Mouse (Mus musculus): ENCODE measurements around the gene Rftn2. TPM values are rescaled to one million over a fixed set of nuclear protein-coding genes. Genes with fewer than 3 reads are reported as not detected.

The Rftn2 gene
- polyA plus RNA-seq, 1 experiment from 2014 or later = 7.1 TPM

DNA sequence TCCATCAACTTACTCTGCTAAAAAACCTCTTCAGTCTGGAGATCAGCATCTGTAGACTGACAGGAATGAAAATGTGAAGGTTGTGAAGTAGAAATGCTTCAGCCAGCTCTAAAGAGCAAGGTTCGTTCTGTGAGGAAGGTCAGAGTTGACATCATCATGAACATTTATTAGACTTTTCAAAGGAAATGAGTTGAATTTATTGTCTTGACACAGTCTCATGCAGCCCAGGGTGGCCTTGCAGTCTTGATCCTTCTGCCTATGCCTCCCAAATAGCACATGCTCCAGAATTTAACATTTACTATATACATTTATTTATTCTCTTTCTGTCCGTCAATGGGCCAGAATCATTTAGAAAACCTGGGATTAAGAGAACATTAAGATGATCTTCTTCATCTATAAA, 103.0 kb downstream of the Rftn2 start:
- Histone ChIP-seq H3K27me3 (replicated peaks; ENCODE audit: control insufficient read depth, insufficient read depth, low read length) (no peaks in the 10 kb centered on the region), H3K9me3 (ENCODE audit: control insufficient read depth, low read length) (0 out of 2 replicates have a peak, but pooled peaks cover 4% of the 10 kb centered on the region), H3K4me3 (ENCODE audit: low read length) (no peak overlapping the region), H3K4me2 (ENCODE audit: low read depth, low read length) (no peak overlapping the region), H3K9ac (ENCODE audit: low read depth, low read length) (no peak overlapping the region), H3K4me1 (ENCODE audit: control insufficient read depth, insufficient read depth, low read length) (no peaks in the 10 kb centered on the region), H3K36me3 (ENCODE audit: control insufficient read depth, insufficient read depth, low read length) (no peaks in the 10 kb centered on the region; the same call in 1 of the 2 replicates), H3K27ac (ENCODE audit: low read length) (no peak overlapping the region)
- 77% methylated on average over 2 of the region's 2 CpGs for WGBS
- ATAC-seq = no peak

DNA sequence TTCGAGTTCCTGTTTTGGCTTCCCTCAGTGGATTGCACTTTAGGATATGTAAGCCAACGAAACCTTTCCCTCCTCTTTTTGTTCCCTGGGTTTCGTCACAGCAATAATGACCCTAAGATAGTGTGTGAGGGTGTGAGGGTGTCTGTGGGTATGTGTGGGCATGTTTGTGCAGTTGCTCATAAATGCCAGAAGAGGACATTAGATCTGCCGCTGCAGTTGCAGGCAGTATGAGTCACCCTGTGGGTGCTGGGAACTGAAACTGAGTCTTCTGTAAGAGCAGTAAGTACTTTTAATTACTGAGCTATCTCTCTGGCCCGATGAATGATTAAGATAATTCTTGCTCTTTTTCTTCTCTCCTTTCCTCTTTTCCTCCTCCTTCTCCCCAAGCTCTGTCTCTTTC, 103.5 kb downstream of the Rftn2 start:
- H3K4me2 ChIP-seq (ENCODE audit: low read depth, low read length) = no peak overlapping the region
- no peaks in the 10 kb centered on the region; the same call in 1 of the 2 replicates for H3K36me3 ChIP-seq (ENCODE audit: control insufficient read depth, insufficient read depth, low read length)
- 0 out of 2 replicates have a peak, but pooled peaks cover 4% of the 10 kb centered on the region for H3K9me3 ChIP-seq (ENCODE audit: control insufficient read depth, low read length)
- 91% methylated on average over 5 of the region's 5 CpGs for WGBS
- H3K9ac ChIP-seq (ENCODE audit: low read depth, low read length) = no peak overlapping the region
- H3K27me3 ChIP-seq (replicated peaks; ENCODE audit: control insufficient read depth, insufficient read depth, low read length) = no peaks in the 10 kb centered on the region
- no peak overlapping the region for H3K27ac ChIP-seq (ENCODE audit: low read length)
- ATAC-seq = no peak
- no peak overlapping the region for H3K4me3 ChIP-seq (ENCODE audit: low read length)
- H3K4me1 ChIP-seq (ENCODE audit: control insufficient read depth, insufficient read depth, low read length) = no peaks in the 10 kb centered on the region

Other genes with a start within 250 kb of the Rftn2 start
- 246 and 257 TPM in 2 replicates for gene Sf3b1, start 199.3 kb downstream of the Rftn2 start, polyA plus RNA-seq (2015; fragmentation: Nextera tagmentation; extraction: Ambion mirVana)
- 13.8 and 15.8 TPM in 2 replicates for gene Coq10b, start 174.0 kb downstream of the Rftn2 start, polyA plus RNA-seq (2015; fragmentation: Nextera tagmentation; extraction: Ambion mirVana)
- 686 and 742 TPM in 2 replicates for gene Hspe1, start 138.7 kb downstream of the Rftn2 start, polyA plus RNA-seq (2015; fragmentation: Nextera tagmentation; extraction: Ambion mirVana)
- gene Hspd1, start 138.5 kb downstream of the Rftn2 start, polyA plus RNA-seq (2015; fragmentation: Nextera tagmentation; extraction: Ambion mirVana) = 681 and 748 TPM in 2 replicates
- gene Mob4, start 95.6 kb downstream of the Rftn2 start, polyA plus RNA-seq (2015; fragmentation: Nextera tagmentation; extraction: Ambion mirVana) = 139 and 155 TPM in 2 replicates
- 5.2 and 5.4 TPM in 2 replicates for gene Mars2, start 10.4 kb upstream of the Rftn2 start, polyA plus RNA-seq (2015; fragmentation: Nextera tagmentation; extraction: Ambion mirVana)
- 0.31 and 0.44 TPM in 2 replicates for gene Boll, start 136.7 kb upstream of the Rftn2 start, polyA plus RNA-seq (2015; fragmentation: Nextera tagmentation; extraction: Ambion mirVana)
- 1.5 TPM in 2 replicates for gene Plcl1, start 179.1 kb upstream of the Rftn2 start, polyA plus RNA-seq (2015; fragmentation: Nextera tagmentation; extraction: Ambion mirVana)